Mouse (Mus musculus) liver, embryonic 16.5 days (tissue): ENCODE data around the gene Lbx2. TPM values are rescaled to one million over a fixed set of nuclear protein-coding genes. Genes with fewer than 3 reads are reported as not detected.

Experiments used
- ATAC-seq: fragments of 200-750 bp; cut with Nextera tagmentation; 2 replicates; pipeline ENCODE4 v1.8.0; 2017; ENCODE audit warnings: low read depth, mild to moderate bottlenecking, moderate number of reproducible peaks, moderate library complexity
- H3K27ac ChIP-seq: fragments of 300-500 bp; sonication (generic); 2 replicates; pipeline ENCODE4 v1.5.1; 2014; ENCODE audit warnings: mild to moderate bottlenecking, low read length
- H3K27me3 ChIP-seq: fragments of 300-500 bp; sonication (generic); 2 replicates; pipeline ENCODE4 v1.6.1; 2014; ENCODE audit warnings: low read depth, low read length, mixed read lengths; ENCODE audit not compliant: control insufficient read depth, insufficient read depth
- H3K36me3 ChIP-seq: fragments of 300-500 bp; sonication (generic); 2 replicates; pipeline ENCODE4 v1.6.1; 2014; ENCODE audit warnings: mild to moderate bottlenecking; ENCODE audit not compliant: control insufficient read depth, insufficient read depth
- H3K4me1 ChIP-seq: fragments of 300-500 bp; sonication (generic); 2 replicates; pipeline ENCODE4 v1.6.1; 2014; ENCODE audit warnings: low read depth, low read length, mixed read lengths; ENCODE audit not compliant: control insufficient read depth
- H3K4me2 ChIP-seq: fragments of 300-500 bp; sonication (generic); 2 replicates; pipeline ENCODE4 v1.6.1; 2014; ENCODE audit warnings: low read depth, low read length, mixed read lengths
- H3K4me3 ChIP-seq: fragments of 300-500 bp; sonication (generic); 2 replicates; pipeline ENCODE4 v1.5.1; 2014; ENCODE audit warnings: low read depth, mild to moderate bottlenecking, low read length
- H3K9ac ChIP-seq: fragments of 300-500 bp; sonication (generic); 2 replicates; pipeline ENCODE4 v1.6.1; 2014; ENCODE audit warnings: low read depth, low read length
- H3K9me3 ChIP-seq: fragments of 300-500 bp; sonication (generic); replicated peaks from 2 replicates; pipeline ENCODE4 v1.6.1; 2016; ENCODE audit warnings: low read length; ENCODE audit not compliant: control insufficient read depth
- WGBS: fragments of 180-500 bp; shearing (Covaris S2); extraction: QIAGEN DNeasy Blood & Tissue Kit; methylation state at CpG from one replicate; pipeline ENCODE4 v1.1.7; 2014; ENCODE audit not compliant: insufficient replicate concordance; 5-methylcytosine and 5-hydroxymethylcytosine counted together
- polyA plus RNA-seq: library from polyadenylated mRNA; unstranded; fragments of >200 nt; fragmentation: Nextera tagmentation; extraction: Ambion mirVana; gene quantifications from 2 replicates; pipeline ENCODE4 v1.2.1, GENCODE M21; 2015

Lbx2 gene
- polyA plus RNA-seq, 1 experiment from 2014 or later, result 0.25 TPM

DNA sequence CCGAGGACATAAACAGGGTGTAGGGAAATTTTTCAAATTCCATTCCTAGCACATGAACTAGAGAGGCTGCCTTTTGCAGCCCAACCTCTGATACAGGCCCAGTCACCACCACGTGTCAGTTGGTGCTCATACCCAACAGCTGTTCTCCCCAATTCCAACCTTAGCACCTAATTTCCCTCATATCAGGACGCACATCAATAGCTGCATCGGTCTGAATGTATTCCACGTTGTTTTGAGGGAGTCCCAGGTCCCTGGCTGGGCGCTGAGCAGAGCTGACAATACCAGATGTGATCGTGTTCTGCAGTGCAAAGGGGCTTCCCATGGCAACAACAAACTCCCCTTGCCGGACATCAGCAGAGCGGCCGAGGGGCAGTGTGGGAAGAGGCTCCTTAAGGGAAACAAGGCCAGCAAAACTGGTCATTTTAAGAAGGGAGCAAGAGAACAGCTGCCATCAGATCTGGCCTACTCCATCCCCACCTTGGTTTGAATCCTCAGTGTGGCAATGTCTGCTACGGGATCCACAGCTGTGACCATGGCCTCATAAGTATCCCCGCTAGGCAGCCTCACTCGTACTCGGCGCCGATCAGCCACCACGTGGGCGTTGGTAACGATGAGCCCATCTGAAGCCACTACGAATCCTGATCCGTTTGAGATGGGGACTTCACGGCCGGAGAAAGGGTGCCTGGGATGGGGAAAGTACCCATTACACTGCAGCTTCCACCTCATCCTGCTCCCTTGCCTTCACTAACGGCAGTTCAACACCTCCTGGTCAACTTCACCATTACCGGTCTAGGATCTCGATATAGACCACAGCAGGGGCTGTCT, 32.8 kb upstream of the Lbx2 start:
- 2% methylated on average over 26 of the region's 26 CpGs for WGBS
- Histone ChIP-seq H3K9ac (peak overlapping the region; percentile 92), H3K4me3 (peak overlapping the region; percentile 90), H3K4me2 (peak overlapping the region; percentile 96), H3K27me3 (no peaks in the 10 kb centered on the region), H3K27ac (peak overlapping the region; percentile 93), H3K4me1 (peaks cover 25% of the 10 kb centered on the region), H3K36me3 (peaks cover 28% of the 10 kb centered on the region), H3K9me3 (no peaks in the 10 kb centered on the region)
- ATAC-seq, result no peak

DNA sequence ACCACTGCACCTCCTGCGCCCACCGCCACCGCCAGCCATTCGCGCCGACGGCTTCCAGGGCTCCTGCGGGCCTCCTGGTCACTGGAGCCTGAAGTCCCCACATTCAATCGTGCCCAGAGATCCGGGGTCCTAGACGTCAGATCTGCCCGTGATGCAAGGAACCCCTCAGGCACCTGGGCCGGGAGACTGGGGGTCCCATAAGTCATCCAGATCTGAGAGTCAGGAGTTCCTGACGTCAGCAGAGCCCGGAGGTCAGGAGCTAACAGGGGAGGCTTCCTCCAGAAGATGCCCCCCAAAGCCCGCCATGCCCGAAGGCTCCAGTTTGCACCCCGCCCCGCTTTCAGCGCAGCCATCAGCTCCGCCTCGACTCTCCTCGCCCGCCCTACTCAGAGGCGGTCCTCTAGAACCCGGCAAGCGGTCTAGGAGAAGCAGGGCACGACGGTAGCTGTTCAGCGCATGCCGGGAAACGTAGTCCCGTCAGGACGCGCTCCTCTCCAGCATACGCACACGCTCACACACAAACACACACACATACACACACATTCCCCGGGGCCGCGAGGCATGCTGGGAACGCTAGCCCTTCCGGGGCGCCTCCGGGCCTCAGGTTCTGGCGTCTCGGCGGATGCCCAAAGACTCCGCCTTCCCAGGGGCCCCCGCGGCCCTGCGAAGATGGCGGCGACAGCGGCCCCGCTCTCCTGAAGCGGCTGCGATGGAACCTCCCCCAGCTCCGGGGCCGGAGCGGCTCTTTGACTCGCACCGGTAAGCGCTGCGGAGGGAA, 31.9 kb upstream of the Lbx2 start, which contains the start of gene Aup1:
Aup1 (plus strand) TSS at position 448 of the 778 bp plus-strand sequence.
- peak; percentile 94 for ATAC-seq
- Histone ChIP-seq H3K27ac (peak within 1 kb of the TSS; percentile 93), H3K36me3 (peaks cover 28% of the 10 kb centered on the region), H3K4me2 (peak within 1 kb of the TSS; percentile 96), H3K27me3 (no peaks in the 10 kb centered on the region), H3K4me1 (peaks cover 30% of the 10 kb centered on the region), H3K9me3 (no peaks in the 10 kb centered on the region), H3K4me3 (peak within 1 kb of the TSS; percentile 90), H3K9ac (peak within 1 kb of the TSS; percentile 92)
- under 1% methylated on average over 60 of the region's 64 CpGs for WGBS

DNA sequence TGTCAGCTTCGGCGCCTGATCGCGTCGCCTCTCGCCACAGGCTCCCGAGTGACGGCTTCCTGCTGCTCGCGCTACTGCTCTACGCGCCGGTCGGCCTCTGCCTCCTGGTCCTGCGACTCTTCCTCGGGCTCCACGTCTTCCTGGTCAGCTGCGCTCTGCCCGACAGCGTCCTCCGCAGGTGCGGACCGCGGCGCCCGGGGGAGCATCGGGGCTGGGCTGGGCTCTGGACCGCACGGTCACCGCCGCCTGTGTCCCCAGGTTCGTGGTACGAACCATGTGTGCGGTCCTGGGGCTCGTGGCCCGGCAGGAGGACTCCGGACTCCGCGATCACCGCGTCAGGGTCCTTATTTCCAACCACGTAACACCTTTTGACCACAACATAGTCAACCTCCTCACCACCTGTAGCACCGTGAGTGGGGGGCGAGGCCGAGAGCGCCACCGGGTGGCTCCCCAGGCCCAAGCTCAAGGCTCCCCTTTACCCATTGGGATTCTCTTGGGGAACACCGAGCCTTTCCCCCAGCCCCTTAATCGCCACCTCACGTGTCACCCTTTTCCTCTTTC, 31.2 kb upstream of the Lbx2 start, which contains the start of gene Htra2:
Htra2 (minus strand) TSS at position 403 of the 561 bp plus-strand sequence.
- H3K4me1 ChIP-seq, result peaks cover 31% of the 10 kb centered on the region
- H3K4me3 ChIP-seq, result peak within 1 kb of the TSS; percentile 90
- no peaks in the 10 kb centered on the region for H3K9me3 ChIP-seq
- peak within 1 kb of the TSS; percentile 96 for H3K4me2 ChIP-seq
- under 1% methylated on average over 50 of the region's 50 CpGs for WGBS
- H3K36me3 ChIP-seq, result peaks cover 28% of the 10 kb centered on the region
- H3K27ac ChIP-seq, result peak within 1 kb of the TSS; percentile 93
- H3K27me3 ChIP-seq, result no peaks in the 10 kb centered on the region
- H3K9ac ChIP-seq, result peak within 1 kb of the TSS; percentile 92
- ATAC-seq, result peak; percentile 9

DNA sequence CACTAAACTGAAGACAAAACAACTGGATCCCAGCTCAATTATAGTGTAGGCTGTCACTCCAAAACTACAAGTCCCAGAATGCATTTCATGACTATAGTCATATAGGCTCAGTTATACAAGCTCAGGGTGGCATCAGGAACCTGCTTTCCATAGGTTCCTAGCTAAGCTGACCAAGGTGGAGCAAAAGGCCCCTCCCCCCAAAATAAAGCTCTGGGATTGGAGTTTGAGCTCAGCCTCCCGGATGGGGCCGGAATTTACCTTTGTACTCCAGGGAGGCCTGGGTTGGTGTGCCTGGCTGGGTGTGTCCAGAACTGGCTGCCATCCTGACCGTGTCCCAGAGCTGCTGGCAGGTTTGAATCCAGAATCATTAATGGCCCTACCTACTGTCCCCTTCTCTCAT, 28.4 kb upstream of the Lbx2 start, which contains the start of gene Dqx1:
Dqx1 (plus strand) TSS at position 55 of the 400 bp plus-strand sequence.
- Histone ChIP-seq H3K36me3 (peaks cover 15% of the 10 kb centered on the region), H3K4me1 (peaks cover 21% of the 10 kb centered on the region), H3K27ac (0 out of 2 replicates have a peak within 1 kb of the TSS, but pooled peaks have one; percentile 16), H3K4me3 (peak within 1 kb of the TSS; percentile 38), H3K9me3 (no peaks in the 10 kb centered on the region), H3K27me3 (peaks cover 15% of the 10 kb centered on the region), H3K9ac (no peak within 1 kb of the TSS; the same call in 1 of the 2 replicates), H3K4me2 (peak within 1 kb of the TSS; percentile 30)
- peak; percentile 12 for ATAC-seq
- WGBS, result 48% methylated on average over 3 of the region's 3 CpGs

DNA sequence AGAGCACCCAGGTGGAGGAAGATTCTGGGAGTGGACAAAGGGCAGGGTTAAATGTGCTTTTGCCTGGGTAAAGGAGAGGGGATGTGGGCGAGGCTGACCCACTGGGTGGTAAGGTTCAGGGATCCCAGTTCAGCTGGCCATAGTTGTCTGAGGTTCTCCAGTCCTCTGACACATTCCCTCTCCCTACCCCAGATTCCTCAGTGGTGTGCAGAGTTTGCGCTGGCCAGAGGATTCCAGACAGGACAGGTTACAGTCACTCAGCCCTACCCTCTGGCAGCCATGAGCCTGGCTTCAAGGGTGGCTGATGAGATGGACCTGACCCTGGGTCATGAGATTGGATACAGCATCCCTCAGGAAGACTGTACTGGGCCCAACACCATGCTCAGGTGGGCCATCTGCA, 27.4 kb upstream of the Lbx2 start:
- peaks cover 15% of the 10 kb centered on the region for H3K36me3 ChIP-seq
- peaks cover 24% of the 10 kb centered on the region for H3K27me3 ChIP-seq
- peak overlapping the region; percentile 38 for H3K4me3 ChIP-seq
- H3K9ac ChIP-seq, result no peak overlapping the region; the same call in 1 of the 2 replicates
- no peaks in the 10 kb centered on the region for H3K9me3 ChIP-seq
- no peak overlapping the region for H3K27ac ChIP-seq
- H3K4me2 ChIP-seq, result peak overlapping the region; percentile 30
- no peak for ATAC-seq
- 70% methylated on average over 2 of the region's 2 CpGs for WGBS
- H3K4me1 ChIP-seq, result peaks cover 15% of the 10 kb centered on the region

DNA sequence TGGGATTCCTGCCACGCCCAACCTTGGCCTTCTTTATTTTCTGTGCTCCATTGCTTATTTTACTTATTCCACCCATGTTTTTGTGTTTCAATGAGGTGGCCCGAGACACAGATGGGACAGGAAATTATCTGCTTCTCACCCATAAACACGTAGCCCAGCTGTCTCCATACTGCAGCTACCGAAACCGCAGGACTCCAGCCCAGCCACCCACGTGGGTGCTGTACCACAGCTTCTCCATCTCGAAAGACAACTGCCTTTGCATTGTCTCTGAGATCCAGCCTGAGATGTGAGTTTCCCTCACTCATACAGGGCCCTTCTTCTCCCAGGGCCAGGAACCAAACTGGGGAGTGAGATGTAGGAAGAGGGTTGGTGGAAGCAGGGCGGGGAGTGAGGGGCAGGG, 20.2 kb upstream of the Lbx2 start:
- no peak for ATAC-seq
- Histone ChIP-seq H3K4me1 (peaks cover 14% of the 10 kb centered on the region), H3K9ac (no peak overlapping the region), H3K4me3 (no peak overlapping the region), H3K27ac (no peak overlapping the region), H3K27me3 (peaks cover 97% of the 10 kb centered on the region), H3K4me2 (no peak overlapping the region), H3K36me3 (no peaks in the 10 kb centered on the region), H3K9me3 (no peaks in the 10 kb centered on the region)
- 27% methylated on average over 8 of the region's 8 CpGs for WGBS

DNA sequence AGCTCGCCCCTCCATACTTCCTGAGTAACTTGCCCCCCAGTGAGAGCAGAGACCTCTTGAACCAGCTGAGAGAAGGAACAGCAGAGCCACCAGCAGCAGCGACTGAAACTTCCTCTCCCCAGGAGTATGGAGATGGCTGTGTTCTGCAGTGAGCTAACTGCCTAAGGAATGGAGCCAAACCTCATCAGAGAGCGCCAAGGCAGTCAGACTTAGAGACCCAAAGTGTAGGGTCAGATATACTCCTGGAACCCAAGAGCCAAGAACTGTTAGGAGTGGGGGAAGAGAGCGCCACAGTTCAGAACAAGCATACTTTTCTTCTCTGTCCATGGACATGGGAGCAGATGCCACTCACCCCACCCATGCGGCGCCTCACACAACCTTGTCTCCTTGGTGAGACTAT, 19.7 kb upstream of the Lbx2 start:
- Histone ChIP-seq H3K9ac (no peak overlapping the region), H3K4me3 (no peak overlapping the region), H3K27me3 (peaks cover 99% of the 10 kb centered on the region), H3K9me3 (no peaks in the 10 kb centered on the region), H3K36me3 (no peaks in the 10 kb centered on the region), H3K4me2 (no peak overlapping the region), H3K4me1 (peaks cover 19% of the 10 kb centered on the region), H3K27ac (no peak overlapping the region)
- WGBS, result 31% methylated on average over 6 of the region's 6 CpGs
- no peak for ATAC-seq

DNA sequence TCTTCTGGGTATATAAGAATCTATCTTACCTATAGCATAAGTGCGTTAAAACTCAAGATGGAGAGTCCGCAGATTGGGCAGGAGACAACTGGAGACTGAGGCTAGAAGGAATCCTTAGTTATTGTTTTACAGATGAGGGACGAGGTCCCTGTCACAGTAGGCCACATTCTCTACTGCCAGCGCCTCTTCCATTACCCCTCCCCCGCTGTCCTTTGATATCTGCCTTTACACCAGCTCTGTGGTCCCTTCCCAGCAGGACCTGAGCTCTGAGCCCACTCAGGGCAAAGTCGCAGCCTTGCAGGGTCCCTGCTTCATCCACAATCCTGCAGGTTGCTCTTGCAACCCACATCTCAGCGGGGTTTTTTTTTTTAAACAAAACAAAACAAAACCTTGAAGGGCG, 17.9 kb upstream of the Lbx2 start:
- H3K27me3 ChIP-seq, result peaks cover 100% of the 10 kb centered on the region

More for the DNA sequence above, 17.9 kb upstream of the Lbx2 start:
- ATAC-seq, result no peak
- Histone ChIP-seq H3K9ac (no peak overlapping the region), H3K9me3 (no peaks in the 10 kb centered on the region), H3K27ac (no peak overlapping the region), H3K36me3 (no peaks in the 10 kb centered on the region), H3K4me2 (peak overlapping the region; percentile 55; the same call in 1 of the 2 replicates), H3K4me3 (no peak overlapping the region), H3K4me1 (peaks cover 19% of the 10 kb centered on the region)
- 9% methylated on average over 8 of the region's 8 CpGs for WGBS
